Mouse (Mus musculus) liver, embryonic 18 days (tissue): ENCODE measurements around the gene Zfp945. TPM values are rescaled to one million over a fixed set of nuclear protein-coding genes. Genes with fewer than 3 reads are reported as not detected.

Experiments
- polyA plus RNA-seq: library from polyadenylated mRNA; depleted of rRNA; stranded (reverse); fragments of >200 nt; gene quantifications from 2 replicates; pipeline ENCODE4 v1.2.3, GENCODE M21; 2012; rRNA removed

The Zfp945 gene
- 2.1 and 2.5 TPM in 2 replicates for polyA plus RNA-seq

GRCm38 (mm10) chr17:22866845-22867481 is at the start of gene Zfp945:
Gene Zfp945, minus strand, starts transcription at chr17:22867134.

Other genes starting within 250 kb of the Zfp945 start
- not detected in 2 replicates for gene Vmn2r113, start 75.8 kb upstream of the Zfp945 start, polyA plus RNA-seq
- gene Vmn2r-ps130, start 194.0 kb upstream of the Zfp945 start, polyA plus RNA-seq = not detected in 2 replicates